Mouse (Mus musculus) MEL (cell line): ENCODE data around the gene Aldh16a1.

Experiments used
- CTCF ChIP-seq, 3 experiments: IDR thresholded peaks in 2 of 3; conservative IDR thresholded peaks in 1 of 3; 2 replicates each; pipeline ENCODE4 v1.5.1; 2011 to 2012; ENCODE audit warnings: low read length in 3 of 3, low read depth in 2 of 3, mild to moderate bottlenecking in 2 of 3, improper control_type of control experiment in 1 of 3, inconsistent platforms in 1 of 3, mixed read lengths in 1 of 3, moderate library complexity in 1 of 3; ENCODE audit not compliant: control insufficient read depth in 1 of 3, insufficient read depth in 1 of 3, poor library complexity in 1 of 3, severe bottlenecking in 1 of 3
- EP300 ChIP-seq, 2 experiments: IDR thresholded peaks; 2 replicates each; pipeline ENCODE4 v1.6.1; 2011; ENCODE audit warnings: improper control_type of control experiment in 2 of 2, low read length in 2 of 2, low read depth in 1 of 2, mild to moderate bottlenecking in 1 of 2
- KAT2A ChIP-seq: conservative IDR thresholded peaks from 2 replicates; pipeline ENCODE4 v1.6.1; 2012; ENCODE audit warnings: low read depth, low read length, improper control_type of control experiment, inconsistent platforms

- TF ChIP-seq CTCF (IDR thresholded peaks at IDR 0.05 in 2 of 3, conservative IDR thresholded peaks at IDR 0.05 in 1 of 3; ENCODE audit: control insufficient read depth in 1 of 3, insufficient read depth in 1 of 3, low read depth in 2 of 3, low read length in 3 of 3, poor library complexity in 1 of 3, severe bottlenecking in 1 of 3) (peak; percentile 72 to 94 (median 82)), EP300 (IDR thresholded peaks at IDR 0.05; ENCODE audit: low read depth in 1 of 2, low read length in 2 of 2) (no peak; a peak in 1 of 4 replicates), KAT2A (peak; percentile 56; the same call in 1 of the 2 replicates)
Observed at GRCm38 (mm10) chr7:45161612-45162473, 7.5 kb upstream of the Aldh16a1 start.
